Mouse (Mus musculus) kidney, embryonic 16.5 days (tissue): ENCODE measurements at regions not wholly inside any gene's neighbourhood (a gene's known extent, or its start where the extent isn't known, plus 50 kb on each side); places are given as distances from the start of the nearest gene placed in this dataset.

Experiments
- ATAC-seq: fragments of 200-750 bp; cut with Nextera tagmentation; 2 replicates; pipeline ENCODE4 v1.8.0; 2017; ENCODE audit warnings: moderate TSS enrichment; ENCODE audit not compliant: low FRiP score, low TSS enrichment
- H3K27ac ChIP-seq: fragments of 300-500 bp; sonication (generic); 2 replicates; pipeline ENCODE4 v1.5.1; 2014; ENCODE audit warnings: low read length
- H3K27me3 ChIP-seq: fragments of 300-500 bp; sonication (generic); 2 replicates; pipeline ENCODE4 v1.6.1; 2014; ENCODE audit warnings: low read length, control low read depth, mixed read lengths; ENCODE audit not compliant: insufficient read depth
- H3K36me3 ChIP-seq: fragments of 300-500 bp; sonication (generic); 2 replicates; pipeline ENCODE4 v1.6.1; 2014; ENCODE audit warnings: low read length, control low read depth, mixed read lengths; ENCODE audit not compliant: insufficient read depth
- H3K4me1 ChIP-seq: fragments of 300-500 bp; sonication (generic); 2 replicates; pipeline ENCODE4 v1.6.1; 2014; ENCODE audit warnings: low read length, control low read depth, mixed read lengths; ENCODE audit not compliant: insufficient read depth
- H3K4me2 ChIP-seq: fragments of 300-500 bp; sonication (generic); replicated peaks from 2 replicates; pipeline ENCODE4 v1.6.1; 2014; ENCODE audit warnings: low read depth, low read length
- H3K4me3 ChIP-seq: fragments of 300-500 bp; sonication (generic); 2 replicates; pipeline ENCODE4 v1.5.1; 2014; ENCODE audit warnings: mild to moderate bottlenecking, low read length
- H3K9ac ChIP-seq: fragments of 300-500 bp; sonication (generic); replicated peaks from 2 replicates; pipeline ENCODE4 v1.6.1; 2014; ENCODE audit warnings: low read length
- H3K9me3 ChIP-seq: fragments of 300-500 bp; sonication (generic); 2 replicates; pipeline ENCODE4 v1.6.1; 2016; ENCODE audit warnings: low read length, control low read depth
- WGBS: fragments of 180-500 bp; shearing (Covaris S2); extraction: QIAGEN DNeasy Blood & Tissue Kit; methylation state at CpG from one replicate; pipeline ENCODE4 v1.1.7; 2014; 5-methylcytosine and 5-hydroxymethylcytosine counted together

DNA sequence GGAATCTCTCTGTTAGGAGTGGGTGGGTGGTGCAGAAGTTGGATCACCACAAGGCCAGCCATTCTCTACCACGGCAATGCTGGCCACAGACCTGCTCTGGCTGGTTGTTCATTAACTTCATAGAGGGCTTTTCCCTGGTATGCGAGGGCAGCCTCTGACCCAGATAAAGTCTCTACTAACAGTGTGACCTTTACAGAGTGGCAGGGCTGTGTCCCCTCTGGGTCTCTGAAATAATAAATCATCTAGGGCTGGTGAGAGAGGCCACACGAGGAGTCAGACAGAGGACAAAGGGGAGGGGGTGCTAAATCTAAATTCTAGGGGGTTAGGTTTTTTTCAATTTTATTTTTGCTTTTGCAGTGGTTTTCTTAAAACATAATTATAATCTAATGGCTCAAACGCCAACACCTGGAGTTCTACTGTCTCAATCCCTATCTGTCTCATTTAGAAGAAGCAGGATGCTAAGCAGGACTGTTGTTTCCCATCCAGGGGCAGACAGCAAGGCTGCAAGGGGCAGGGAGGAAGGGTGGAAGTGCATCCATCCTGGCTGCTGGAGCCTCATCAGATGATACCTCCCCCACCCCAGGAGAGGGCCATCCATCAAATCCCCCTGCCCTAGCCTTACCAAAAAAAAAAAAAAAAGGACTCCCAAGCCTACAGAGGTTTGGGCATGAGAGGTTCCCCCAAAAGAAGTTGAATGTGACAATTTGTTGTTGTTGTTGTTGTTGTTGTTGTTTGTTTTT, 99.6 kb upstream of the Stx16 start:
- peak; percentile 90 for ATAC-seq

DNA sequence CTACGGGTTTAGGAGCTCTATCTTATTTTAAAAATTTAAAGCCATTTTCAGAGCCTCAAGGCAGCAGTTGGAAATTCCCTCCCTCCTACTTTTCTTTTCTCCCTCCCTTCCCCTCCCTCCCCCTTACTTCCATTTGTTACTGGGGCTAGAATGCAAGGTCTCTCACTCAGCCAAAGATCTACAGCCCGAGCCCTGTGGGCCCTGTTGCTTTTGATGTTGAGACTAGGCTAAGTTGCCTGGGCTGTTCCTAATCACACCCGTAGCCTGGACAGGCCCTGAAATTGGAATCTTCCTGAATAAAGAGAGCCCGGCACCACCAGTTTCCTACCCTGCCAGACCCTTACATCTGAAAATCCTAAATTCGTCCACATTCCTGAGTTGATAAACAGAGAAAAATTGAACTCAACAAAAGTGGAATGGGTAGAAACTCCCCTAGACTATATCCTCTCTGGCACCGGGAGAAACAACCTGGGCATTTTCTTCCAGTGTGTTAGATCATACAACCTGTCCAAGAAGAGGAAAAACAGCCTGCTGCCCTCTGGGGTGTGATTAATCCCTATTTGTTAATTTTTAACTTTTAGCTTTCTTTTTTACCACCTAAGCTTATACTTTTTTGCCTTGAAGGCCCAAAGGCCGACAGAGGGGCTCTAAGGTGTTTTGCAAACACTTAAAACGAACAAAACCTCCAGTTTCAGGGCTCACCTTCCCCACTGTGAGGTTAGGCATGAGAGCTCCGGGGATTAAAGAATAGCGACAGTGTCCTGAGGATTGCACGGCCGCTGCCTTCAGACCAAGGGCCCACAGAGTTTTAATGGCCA, 98.7 kb upstream of the Stx16 start:
- Histone ChIP-seq H3K36me3 (no peaks in the 10 kb centered on the region), H3K4me2 (no peak overlapping the region), H3K4me1 (peaks cover 31% of the 10 kb centered on the region), H3K4me3 (no peak overlapping the region), H3K9me3 (peaks cover 12% of the 10 kb centered on the region), H3K27ac (peak overlapping the region; percentile 95), H3K27me3 (no peaks in the 10 kb centered on the region), H3K9ac (0 out of 2 replicates have a peak overlapping the region, but pooled peaks have one; percentile 25)
- 24% methylated on average over 12 of the region's 12 CpGs for WGBS
- peak; percentile 72 for ATAC-seq

More for the DNA sequence above, 99.6 kb upstream of the Stx16 start:
- H3K36me3 ChIP-seq: no peaks in the 10 kb centered on the region
- peaks cover 31% of the 10 kb centered on the region for H3K4me1 ChIP-seq
- H3K9ac ChIP-seq: no peak overlapping the region
- no peak overlapping the region for H3K4me3 ChIP-seq
- H3K27ac ChIP-seq: peak overlapping the region; percentile 95
- H3K9me3 ChIP-seq: peaks cover 12% of the 10 kb centered on the region
- WGBS: 21% methylated on average over 4 of the region's 4 CpGs
- H3K27me3 ChIP-seq: no peaks in the 10 kb centered on the region
- H3K4me2 ChIP-seq: no peak overlapping the region

DNA sequence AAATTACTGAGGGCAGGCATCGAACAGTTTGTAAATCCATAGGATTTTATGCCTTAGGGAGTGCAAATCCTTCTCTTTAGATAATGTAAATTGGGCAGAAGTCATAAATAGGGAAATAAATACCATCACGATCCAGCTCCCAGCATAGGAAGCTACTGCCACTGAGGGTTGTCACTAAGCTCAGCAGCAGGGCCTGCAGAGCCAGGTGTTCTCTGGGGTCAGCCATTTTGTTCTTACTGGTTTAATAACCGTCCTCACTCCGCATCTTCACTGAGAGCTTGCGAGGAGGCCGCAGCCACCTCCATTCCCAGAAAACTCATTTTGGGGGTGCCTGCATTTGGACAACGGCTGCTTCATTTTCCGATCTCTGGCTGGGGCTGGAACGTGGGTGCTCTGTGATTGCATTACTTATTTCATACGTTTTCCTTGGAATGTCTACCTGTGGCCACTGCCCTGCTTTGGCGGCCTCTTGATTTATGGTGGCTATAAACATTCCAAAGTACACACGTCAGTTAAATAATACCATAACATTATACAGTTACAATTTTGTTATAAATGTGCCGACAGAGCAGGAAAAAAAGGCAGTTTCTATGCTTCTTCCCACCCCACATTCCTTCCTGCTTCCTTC, 97.9 kb upstream of the Stx16 start:
- Histone ChIP-seq H3K4me1 (peaks cover 31% of the 10 kb centered on the region), H3K9me3 (peaks cover 12% of the 10 kb centered on the region), H3K27me3 (no peaks in the 10 kb centered on the region), H3K9ac (0 out of 2 replicates have a peak overlapping the region, but pooled peaks have one; percentile 25), H3K27ac (peak overlapping the region; percentile 95), H3K36me3 (no peaks in the 10 kb centered on the region), H3K4me2 (no peak overlapping the region), H3K4me3 (no peak overlapping the region)
- peak; percentile 12; the same call in 1 of the 2 replicates for ATAC-seq
- 46% methylated on average over 13 of the region's 13 CpGs for WGBS

DNA sequence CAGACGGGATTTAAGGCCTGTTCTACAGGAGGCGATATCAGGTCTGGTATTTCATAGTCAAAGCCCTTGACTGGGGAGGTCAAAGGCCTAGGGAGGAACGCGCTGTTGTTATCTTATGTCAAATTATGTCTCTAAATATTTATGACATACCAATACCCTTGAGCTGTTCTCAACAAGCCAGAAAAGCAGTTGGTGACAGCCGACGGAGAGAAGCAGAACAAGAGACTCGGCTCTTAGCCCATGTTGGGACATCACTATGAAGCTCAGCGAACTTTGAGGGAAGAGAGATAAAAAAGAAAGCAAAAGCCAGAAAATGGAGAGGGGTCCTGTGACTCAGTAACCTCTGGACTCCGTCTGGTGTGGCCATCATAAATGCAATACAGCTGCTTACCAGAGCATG, 95.1 kb upstream of the Stx16 start:
- no peak overlapping the region for H3K27ac ChIP-seq
- no peak overlapping the region for H3K4me3 ChIP-seq
- no peaks in the 10 kb centered on the region for H3K27me3 ChIP-seq
- WGBS: 47% methylated on average over 9 of the region's 9 CpGs
- ATAC-seq: no peak
- no peak overlapping the region for H3K4me2 ChIP-seq
- no peaks in the 10 kb centered on the region for H3K9me3 ChIP-seq
- H3K9ac ChIP-seq: no peak overlapping the region
- peaks cover 29% of the 10 kb centered on the region for H3K4me1 ChIP-seq
- no peaks in the 10 kb centered on the region for H3K36me3 ChIP-seq

DNA sequence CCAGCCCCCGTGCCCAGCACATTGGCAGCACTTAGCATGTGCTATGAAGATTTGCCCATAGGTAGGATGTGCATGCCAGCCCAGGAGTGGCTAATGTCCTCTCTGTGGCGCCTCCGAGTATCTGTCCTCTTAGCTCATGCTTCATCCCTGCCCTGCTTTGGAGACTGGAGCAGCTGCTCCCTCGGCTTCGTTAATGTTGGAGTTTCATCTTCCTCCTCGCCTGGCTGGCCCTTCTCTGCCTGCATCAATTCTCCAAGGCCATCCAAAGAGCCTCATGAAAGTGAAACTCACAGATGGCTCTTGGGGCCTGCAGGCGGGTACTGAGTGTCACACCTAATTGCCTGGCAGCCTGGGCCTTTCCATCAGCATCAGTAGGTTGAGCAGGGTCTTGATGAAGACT, 88.6 kb upstream of the Stx16 start:
- WGBS: 89% methylated on average over 7 of the region's 7 CpGs
- H3K27ac ChIP-seq: no peak overlapping the region
- no peak overlapping the region for H3K9ac ChIP-seq
- ATAC-seq: no peak
- H3K27me3 ChIP-seq: no peaks in the 10 kb centered on the region
- H3K4me2 ChIP-seq: no peak overlapping the region
- no peaks in the 10 kb centered on the region for H3K36me3 ChIP-seq
- H3K4me1 ChIP-seq: peaks cover 15% of the 10 kb centered on the region
- H3K4me3 ChIP-seq: no peak overlapping the region
- no peaks in the 10 kb centered on the region for H3K9me3 ChIP-seq

DNA sequence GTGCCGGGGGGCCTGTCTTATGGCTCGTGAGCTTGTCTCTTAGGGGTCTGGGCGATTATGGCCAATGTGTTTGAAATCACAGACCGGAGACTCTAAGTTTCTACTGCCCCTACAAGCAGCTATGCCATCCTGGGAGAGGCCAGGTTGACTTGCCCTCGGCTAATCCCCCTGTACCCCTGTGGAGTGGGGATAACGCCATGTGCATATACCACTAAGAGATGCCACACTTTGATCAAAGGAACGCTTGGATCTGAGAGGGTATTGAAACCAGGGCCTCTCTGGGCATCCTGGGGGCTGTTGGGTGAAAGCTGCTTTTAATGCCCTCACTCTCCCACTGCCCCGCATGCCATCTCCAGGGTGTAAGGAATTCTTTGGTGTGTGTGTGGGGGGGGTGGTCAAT, 88.2 kb upstream of the Stx16 start:
- Histone ChIP-seq H3K4me3 (no peak overlapping the region), H3K9me3 (no peaks in the 10 kb centered on the region), H3K9ac (no peak overlapping the region), H3K4me1 (peaks cover 15% of the 10 kb centered on the region), H3K36me3 (no peaks in the 10 kb centered on the region), H3K4me2 (no peak overlapping the region), H3K27me3 (no peaks in the 10 kb centered on the region), H3K27ac (no peak overlapping the region)
- 89% methylated on average over 8 of the region's 8 CpGs for WGBS
- ATAC-seq: no peak

DNA sequence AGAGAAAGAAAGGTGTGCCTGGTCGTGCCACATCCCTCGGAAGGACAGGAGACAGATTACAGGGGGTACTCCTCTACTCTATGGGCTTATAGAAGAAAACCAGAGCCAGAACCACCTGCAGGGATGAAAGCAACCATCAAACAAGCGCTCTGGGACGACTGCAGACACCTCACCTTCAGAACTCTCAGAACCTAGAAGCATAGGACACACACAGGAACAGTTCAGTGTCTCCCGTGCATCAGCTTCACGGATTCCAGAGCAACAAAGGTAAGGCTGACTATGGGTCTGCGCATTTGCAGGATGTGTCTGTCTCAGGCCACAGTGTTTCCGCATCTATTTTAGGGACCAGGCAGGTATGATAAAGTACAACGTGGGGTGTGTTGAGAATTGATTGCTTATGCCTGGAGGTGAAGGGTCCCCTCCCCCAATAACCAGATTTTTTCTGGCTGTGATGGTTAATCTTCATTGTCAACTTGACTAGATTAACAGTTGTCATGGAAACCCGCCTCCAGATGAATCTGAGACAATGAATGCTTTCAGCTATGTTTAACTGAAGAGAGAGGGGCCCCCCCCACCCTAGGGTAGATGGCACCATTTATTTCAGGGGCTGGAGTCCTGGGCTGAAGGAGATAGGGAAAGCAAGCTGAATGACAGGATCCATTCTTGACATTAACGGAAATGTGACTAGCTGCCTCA, 87.3 kb upstream of the Stx16 start:
- no peak overlapping the region for H3K27ac ChIP-seq
- H3K27me3 ChIP-seq: no peaks in the 10 kb centered on the region
- no peak overlapping the region for H3K9ac ChIP-seq
- ATAC-seq: no peak
- no peak overlapping the region for H3K4me3 ChIP-seq
- H3K4me1 ChIP-seq: peaks cover 19% of the 10 kb centered on the region
- no peaks in the 10 kb centered on the region for H3K36me3 ChIP-seq
- 84% methylated on average over 11 of the region's 11 CpGs for WGBS
- H3K4me2 ChIP-seq: no peak overlapping the region
- H3K9me3 ChIP-seq: no peaks in the 10 kb centered on the region

DNA sequence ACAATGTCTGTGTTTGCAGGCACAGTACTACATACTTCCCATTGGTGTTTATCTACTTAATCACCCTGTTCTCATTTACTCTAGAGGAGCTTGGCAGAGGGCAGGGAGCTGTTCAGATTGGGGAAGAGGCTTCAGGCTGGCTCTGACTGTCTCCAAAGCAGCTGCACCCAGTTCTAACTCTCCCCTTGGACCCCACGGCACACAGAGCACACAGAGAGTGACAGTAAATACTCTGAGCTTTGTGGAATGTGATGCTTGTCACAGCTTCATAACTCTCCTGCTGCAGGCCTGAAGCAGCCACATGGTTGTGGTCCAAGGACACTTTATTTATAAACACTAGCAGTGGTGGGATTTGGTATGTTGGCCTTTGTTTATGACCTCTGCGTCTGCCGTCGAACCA, 85.4 kb upstream of the Stx16 start:
- Histone ChIP-seq H3K9ac (no peak overlapping the region), H3K36me3 (no peaks in the 10 kb centered on the region), H3K4me2 (no peak overlapping the region), H3K27ac (no peak overlapping the region), H3K4me3 (no peak overlapping the region), H3K27me3 (no peaks in the 10 kb centered on the region), H3K4me1 (peaks cover 30% of the 10 kb centered on the region), H3K9me3 (no peaks in the 10 kb centered on the region)
- WGBS: 75% methylated on average over 4 of the region's 4 CpGs
- ATAC-seq: no peak

DNA sequence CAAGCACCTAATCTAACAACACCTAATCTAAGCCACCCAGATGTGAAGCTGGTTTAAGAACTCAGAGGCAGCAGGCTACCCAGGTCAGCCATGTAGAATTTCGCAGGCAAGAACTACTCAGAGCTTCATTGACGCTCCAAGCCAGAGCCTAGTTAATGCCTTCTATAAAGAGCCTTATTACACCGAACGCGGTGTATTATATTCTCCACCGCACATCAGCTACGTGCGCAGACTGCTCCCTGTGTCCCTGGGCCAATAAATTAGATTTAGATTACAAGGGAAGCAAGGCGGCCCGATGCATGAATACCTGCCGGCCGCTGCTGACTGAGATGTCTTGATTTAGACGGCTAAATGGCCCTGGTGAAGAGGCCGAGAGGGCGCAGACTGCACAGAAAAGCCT, 84.7 kb upstream of the Stx16 start:
- 54% methylated on average over 15 of the region's 15 CpGs for WGBS
- Histone ChIP-seq H3K9ac (no peak overlapping the region), H3K9me3 (no peaks in the 10 kb centered on the region), H3K4me1 (peaks cover 30% of the 10 kb centered on the region), H3K4me2 (no peak overlapping the region), H3K36me3 (no peaks in the 10 kb centered on the region), H3K27me3 (no peaks in the 10 kb centered on the region), H3K4me3 (no peak overlapping the region), H3K27ac (peak overlapping the region; percentile 75)
- 0 out of 2 replicates have a peak, but pooled peaks have one; percentile 2 for ATAC-seq
